Mouse (Mus musculus): Measurements from ENCODE around the gene Mrpl43.
"Not testable (repeated sequence)": the region's sequence is repeated elsewhere in the genome, so short reads cannot be mapped to it uniquely, and the experiment has no call there.

Mrpl43 gene

DNA sequence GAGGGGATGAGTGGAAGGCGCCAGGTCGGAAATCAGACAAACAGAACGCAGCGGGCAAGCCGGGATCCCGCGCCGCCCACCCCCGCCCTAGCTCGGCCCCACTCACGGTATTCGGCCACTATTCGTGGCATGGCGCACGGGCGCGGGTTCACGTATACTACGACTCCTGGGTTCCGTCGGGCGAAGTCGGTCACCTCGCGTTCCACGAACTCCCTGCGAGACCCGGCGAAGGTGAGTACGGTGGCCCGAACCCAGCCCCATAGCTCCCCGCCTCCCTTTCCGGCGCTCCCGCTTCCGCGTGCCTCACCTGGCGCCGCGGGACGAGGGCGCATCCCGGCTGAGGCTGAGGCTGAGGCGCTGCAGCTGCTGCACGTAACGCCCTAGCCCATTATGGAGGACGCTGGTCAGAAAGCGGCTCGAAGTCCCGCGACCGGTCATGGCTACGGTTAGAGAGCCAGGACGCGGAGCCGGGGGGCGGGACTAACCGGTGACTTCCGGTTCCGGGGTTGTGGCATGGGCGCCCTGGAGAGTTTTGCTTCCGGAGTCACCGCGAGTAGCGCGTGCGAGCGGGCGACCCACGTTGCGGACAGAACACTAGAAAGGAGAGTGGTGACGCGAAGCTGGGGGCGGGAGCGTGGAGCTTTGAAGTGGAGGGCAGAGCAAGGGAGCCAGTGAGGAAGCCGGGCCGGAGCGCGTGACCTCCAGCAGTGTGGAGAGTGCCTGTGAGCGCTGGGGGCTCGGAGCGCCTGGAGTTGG lies at the start of gene Mrpl43:
Gene Mrpl43 (minus strand): TSS at position 486 of the 756 bp plus-strand sequence.
- peak; percentile 87 for DNase-seq (ENCODE audit: low read depth, low spot score)

DNA sequence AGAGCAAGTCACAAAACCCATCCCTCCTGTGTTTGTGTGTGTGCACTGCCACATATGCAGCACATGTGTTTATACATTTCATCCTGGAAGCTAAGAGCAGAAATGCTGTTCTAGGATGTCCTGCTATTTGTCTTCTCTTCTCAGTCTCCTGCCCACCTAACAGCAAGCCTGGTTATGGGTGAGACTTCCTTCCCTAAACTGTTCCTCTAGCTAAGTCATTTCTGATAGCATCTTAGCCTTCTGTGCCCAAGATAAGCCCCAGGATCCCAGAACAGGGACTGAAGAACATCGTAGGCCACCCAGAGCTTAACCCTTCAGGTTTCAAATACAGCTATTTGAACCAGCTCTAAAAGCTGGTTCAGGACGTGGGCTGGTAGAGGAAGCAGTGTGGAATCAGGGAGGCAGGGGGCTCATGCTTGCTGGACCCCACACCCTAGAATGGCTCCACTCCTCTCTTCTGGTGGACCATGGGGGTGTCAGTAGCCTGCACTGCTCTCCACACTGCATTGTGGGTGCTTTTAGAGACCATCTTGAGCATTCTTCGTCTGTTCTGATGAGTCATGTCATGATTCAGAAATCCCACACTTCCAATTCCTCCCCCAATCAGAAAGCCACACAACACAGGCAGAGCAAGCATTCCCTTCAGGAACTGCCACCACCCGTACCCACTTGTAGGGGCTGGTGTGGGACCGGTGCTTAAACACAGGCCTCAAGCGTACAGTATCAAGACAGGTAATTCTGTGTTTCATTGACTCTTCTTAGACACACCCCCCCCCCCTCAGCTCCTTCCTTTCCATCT lies 48.8 kb upstream of the Mrpl43 start:
- DNase-seq (ENCODE audit: low read depth, low spot score): no peak

DNA sequence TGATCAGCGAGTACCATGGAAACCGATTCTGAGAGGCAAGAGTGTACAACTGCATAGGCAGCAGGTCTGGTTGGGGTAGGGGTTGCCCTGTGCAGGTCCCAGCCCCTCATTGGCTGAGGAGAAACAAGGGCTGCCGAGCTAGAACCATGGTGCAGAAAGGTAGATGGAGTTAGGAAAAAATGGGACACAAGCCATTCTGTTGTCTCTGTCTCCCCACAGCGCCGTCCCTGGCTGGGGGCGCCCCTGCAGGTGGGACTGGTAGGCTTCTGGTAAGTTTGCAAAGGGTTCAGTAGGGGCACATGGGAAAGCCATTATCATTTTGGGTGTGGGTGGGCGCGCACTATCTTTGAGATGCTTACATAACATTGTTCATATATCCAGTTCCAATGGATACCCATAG lies 47.2 kb upstream of the Mrpl43 start:
- no peak for DNase-seq (ENCODE audit: low read depth, low spot score)

DNA sequence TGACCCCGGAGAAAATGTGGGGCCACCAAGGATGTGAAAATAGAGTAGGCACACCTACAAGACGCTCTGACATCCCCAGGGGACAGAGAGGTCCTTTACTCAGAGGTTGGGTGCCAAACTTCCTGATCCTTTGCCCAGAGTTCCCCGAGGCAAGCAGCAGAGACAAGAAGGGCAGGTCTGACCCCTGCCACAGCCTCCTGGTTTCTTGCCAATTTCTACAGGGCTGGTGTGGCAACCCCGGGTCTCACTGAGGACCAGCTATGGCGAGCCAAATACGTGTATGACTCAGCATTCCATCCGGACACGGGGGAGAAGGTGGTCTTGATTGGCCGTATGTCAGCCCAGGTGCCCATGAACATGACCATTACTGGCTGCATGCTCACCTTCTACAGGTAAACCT lies 43.3 kb upstream of the Mrpl43 start:
- DNase-seq (ENCODE audit: low read depth, low spot score): no peak

DNA sequence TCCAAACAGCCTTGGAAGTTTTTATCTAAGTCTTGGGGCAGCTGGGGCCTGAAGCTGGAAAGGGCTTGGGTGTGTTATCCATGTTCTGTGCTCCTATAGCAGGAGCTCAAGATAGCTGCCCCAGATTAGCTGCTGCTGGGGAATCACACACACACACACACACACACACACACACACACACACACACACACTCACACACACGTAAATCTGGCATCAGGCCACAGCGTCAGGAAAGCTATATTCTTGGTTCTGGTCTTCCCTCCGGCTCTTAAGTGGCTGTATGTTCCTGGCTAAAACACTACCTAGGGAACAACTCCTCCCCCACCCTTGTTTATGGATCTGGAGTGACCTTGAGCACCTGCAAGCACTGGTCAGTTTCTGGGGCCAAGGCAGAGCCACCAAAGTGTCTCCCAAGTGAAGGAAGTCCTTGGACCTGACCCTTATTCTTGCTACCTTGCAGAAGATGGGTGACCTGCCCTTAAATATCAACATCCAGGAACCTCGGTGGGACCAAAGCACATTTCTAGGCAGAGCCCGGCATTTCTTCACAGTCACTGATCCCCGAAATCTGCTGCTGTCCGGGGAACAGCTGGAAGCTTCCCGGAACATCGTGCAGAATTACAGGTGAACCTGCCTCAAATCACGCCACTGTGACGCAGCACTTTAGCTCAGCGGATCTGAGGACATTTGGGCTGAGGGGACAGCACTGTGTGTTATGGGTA lies 42.6 kb upstream of the Mrpl43 start:
- DNase-seq (ENCODE audit: low read depth, low spot score): no peak

DNA sequence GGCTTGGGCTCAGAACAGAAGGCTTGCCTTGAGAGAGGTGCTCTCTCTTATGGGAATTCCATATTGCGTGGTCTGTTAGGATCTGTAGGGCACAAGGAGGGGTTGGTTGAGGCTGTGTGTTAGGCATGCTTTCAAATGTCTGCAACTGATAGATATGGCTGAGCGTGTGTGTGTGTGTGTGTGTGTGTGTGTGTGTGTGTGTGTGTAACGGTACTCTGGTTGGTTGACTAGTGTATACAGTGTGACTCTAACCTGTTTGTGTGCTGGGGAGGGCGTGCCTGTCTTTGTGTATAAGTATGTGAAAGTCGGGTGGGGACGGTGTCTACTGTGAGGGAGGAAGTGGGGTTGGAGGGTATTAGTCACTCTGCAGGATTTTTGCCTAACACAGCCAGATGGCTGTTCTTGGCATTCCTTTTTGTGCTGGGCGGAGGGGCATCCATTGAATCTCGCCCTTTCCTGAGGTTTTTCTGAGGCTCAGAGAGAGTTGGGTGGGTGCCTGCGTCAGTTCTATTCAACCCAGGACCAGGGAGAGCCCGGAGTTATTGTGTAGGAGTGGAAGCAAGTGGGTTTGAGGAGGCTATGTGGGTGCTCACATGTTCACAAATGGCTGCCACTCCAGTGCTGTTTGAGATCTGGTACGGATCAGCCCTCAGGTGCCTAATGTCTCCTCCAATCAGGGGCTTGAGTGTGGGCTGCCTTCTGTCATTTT lies 41.8 kb upstream of the Mrpl43 start:
- no peak for DNase-seq (ENCODE audit: low read depth, low spot score)

DNA sequence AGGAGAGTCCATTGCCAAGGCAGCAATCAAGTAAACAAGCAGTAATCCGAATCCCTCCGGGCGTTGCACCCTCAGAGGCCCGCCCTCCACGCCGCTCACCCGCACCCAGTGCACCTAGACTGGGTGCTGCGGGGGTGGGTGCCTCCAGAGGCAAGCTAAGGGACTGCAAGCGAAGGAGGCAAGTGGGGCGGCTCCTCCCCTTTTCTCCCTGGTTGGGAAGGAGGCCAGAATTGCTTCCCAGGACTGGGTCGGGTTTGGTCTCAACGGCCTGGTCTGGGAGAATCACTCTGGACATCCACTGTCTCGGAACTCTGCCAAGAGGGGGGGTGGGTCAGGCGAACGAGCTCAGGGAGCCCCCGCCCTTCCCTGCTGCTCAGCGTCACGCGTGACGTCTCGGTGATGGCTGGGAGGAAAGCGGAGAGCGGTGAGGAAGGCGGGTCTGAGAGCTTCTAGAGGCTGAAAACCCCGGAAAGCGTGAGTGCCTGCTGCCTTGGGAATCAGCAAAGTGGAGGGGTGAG lies 41.2 kb upstream of the Mrpl43 start, which contains the start of gene Sfxn3:
Gene Sfxn3 (plus strand): TSS at position 87 of the 518 bp plus-strand sequence.
- peak; percentile 79 for DNase-seq (ENCODE audit: low read depth, low spot score)

DNA sequence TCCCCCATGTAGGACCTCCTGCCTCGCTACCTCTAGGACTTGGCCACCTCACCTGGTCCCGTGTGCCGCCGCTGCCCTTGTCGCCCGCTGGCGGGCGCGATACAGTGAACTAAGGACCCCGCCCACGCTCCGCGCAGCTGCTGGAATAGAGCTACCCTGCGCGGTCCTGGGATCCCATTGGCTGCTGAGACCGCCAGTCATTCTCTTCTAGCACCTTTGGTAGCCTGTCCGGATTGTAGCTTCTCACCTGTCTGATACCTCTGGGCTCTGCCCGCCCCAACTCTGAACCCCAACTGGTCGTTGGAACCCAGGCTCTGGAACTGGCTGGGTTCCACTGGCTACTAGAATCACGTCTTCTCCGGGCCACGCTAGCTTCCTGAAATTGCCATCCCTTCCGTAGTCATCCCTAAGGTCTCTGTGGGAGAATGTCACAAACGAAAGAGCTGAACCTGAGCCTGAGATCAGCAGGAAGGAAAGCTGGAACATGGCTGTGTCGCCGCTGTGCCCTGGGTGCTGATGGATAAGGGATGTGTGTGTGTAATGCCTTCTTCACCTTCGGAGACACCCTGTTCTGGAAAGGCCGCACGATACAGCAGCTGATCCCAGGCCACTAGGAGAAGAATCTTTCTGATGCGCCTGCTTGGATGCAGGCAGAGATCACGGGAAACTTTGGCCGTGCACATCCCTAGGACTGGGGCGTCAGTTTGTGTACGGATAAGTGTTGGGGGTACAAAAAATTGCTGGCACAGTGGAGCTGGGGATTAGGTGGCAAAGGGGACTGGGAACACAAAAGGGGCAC lies 40.5 kb upstream of the Mrpl43 start:
- DNase-seq (ENCODE audit: low read depth, low spot score): peak; percentile 83

DNA sequence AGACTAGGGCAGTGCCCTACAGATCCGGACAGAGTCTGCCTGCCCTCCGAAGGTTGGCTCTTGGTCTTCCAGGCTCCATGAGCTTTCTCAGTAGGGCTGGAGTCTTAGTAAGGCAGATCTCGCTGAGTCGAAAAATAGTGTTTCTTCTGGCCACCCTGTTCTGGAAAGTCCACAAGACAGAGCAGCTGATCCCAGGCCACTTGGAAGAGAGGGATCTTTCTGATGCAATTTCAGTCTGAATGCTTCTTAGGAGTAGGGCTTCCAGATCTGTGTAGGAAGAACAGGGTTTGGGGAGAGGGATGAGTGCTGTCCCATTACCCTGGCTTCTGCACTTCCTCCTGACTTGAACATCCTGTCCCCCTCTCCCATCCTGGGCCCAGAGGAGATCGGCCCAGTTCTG lies 39.4 kb upstream of the Mrpl43 start, which contains the start of gene Pdzd7:
Gene Pdzd7 (minus strand): TSS at position 67 of the 400 bp plus-strand sequence.
- no peak for DNase-seq (ENCODE audit: low read depth, low spot score)

DNA sequence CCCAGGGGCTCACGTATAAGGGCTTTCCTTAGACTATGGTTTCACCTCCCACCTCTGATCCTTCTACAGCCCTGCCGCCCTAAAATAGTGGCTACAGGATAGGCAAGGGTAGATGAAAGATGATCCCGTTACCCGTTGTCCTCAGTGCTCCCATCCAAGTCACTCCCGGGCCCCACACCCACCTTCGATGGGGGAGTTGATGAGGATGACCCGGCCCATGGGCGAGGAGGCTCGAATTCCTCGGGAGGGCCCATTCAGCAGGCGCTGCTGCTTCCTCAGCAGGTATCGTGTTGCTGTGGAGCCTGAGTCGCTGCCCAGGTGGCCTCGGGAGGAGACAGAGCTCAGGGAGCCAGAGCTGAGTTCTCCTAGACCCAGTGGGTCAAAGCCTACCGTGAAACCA lies 39.0 kb upstream of the Mrpl43 start:
- DNase-seq (ENCODE audit: low read depth, low spot score): no peak

DNA sequence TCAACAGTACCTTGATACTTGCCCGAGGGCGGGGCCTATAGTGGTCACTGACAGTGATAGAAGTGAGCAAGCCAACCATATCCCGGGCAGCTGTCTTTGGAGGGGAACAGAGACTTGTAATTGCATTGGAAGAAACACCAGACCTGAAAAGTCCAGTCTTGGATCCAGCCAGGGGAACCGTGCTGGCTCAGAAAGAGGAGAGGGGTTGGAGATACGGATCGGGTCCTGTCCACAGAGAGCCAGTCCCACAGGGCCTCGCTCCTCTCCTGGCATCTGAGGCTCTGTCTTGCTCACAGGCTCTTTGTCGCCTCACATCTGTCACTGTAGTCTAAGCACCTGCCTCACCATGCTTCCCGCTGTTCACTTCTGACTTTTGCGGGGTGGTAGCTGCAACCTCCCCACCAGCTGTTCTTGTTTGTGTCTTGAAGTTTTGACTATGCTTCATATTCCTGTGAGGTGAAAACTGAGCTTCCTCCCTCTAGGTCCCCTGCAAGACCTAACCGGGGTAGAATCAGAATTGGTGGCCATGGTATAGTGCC lies 38.2 kb upstream of the Mrpl43 start:
- DNase-seq (ENCODE audit: low read depth, low spot score): no peak

DNA sequence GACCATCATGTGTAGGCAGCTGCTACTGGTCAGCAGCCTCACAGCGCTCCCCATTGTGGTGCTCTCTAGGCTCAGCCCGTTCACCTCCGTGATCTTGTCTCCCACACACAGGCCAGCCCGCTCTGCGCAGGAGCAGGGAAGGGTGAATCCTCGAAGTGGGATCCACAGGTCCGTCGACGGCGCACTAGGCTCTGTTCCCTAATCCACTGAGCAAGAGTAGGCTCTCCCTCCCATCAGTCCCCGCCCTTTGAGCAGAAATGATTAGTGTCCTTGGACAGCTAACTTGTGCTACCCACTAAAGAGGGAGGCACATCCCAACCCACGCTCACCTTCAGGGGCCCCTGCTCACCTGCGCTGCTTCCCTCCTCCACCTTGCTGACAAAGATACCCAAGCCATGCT lies 34.0 kb upstream of the Mrpl43 start:
- DNase-seq (ENCODE audit: low read depth, low spot score): no peak

DNA sequence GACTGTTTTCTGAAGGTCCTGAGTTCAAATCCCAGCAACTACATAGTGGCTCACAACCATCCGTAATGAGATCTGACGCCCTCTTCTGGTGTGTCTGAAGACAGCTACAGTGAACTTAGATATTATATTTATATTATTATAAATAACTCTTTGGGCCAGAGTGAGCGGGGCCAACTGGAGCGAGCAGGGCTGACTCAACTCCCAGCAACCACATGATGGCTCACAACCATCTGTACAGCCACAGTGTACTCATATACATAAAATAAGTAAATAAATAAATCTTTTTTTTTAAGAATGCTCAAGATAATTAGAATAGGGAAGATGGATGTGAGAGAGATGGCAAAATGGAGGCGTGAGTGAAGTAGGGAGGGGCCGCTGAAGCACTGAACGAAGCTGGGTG lies 32.0 kb upstream of the Mrpl43 start:
- not testable (repeated sequence) for DNase-seq (ENCODE audit: low read depth, low spot score)

DNA sequence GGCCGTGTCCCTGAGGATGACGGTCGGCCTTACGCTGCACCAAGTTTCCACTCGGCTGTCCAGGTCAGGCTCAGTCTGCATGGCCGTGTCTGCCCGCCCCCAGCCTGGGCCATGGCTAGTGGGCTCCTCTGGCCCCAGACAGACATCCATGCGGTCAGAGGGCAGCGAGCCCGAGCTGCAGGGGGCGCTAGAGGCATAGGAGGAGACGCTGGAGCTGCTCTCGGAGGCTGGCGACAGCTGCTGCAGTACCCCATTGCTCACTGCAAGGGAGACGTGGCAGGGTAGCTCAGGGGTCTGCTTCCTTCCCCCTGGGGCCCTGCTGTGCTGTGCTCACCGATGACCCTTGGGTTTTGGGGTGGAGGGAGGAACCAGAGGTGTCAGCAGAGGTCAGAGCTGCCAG lies 30.6 kb upstream of the Mrpl43 start:
- DNase-seq (ENCODE audit: low read depth, low spot score): no peak

DNA sequence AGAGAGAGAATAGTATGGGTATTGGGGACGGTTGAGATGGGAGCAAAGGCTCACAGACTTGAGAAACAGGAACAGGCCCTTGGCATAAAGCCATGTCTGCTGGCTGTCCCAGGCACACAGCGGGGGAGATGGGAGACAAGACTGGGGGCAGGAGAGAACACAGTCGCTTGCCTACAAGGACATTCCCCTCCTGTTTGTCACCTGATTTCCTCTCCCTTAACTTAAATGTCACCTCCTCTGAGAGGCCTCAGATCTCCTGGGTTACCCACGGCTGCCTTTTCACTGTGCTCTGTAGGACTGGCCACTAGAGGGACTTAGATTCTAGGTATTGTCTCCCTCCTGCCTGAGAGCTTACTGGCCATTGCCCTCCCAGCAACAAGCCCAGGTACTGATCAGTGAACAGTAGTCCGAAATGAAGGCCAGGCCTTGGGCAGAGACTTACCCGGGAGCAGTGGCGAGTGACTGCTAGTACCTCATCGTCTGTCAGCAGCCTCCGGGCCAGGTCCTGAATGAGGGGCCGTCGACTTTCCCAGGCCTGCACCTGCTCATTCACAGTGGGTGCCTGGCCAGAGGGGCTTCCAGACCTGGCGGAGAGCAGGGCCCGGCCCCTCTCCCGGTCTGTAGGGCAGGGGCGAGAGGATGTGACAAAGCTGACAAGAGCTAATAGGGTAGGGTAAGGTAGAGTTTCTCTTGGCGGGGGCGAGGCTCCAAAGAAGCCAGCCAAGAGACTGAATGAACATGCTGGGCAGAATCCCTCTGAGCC lies 26.5 kb upstream of the Mrpl43 start:
- DNase-seq (ENCODE audit: low read depth, low spot score): no peak

DNA sequence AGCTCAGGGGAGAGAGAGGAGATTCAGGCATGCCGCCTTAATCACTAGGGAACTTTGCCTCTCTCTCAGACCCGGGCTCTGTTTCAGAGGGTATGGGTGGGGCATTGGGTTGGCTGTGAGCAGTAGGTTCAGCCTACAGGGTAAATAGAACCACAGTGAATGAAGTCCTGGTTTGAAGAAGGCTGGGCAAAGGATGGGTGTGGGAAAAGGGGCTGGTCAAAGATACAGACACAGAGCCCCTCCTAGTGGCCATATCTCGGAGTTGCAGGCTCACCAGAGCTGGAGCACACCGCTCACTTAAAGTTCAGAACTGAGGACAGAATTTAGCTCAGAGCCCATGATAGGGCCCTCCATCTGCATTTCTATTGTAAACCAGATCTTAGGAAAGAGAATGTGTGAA lies 25.5 kb upstream of the Mrpl43 start:
- DNase-seq (ENCODE audit: low read depth, low spot score): no peak

DNA sequence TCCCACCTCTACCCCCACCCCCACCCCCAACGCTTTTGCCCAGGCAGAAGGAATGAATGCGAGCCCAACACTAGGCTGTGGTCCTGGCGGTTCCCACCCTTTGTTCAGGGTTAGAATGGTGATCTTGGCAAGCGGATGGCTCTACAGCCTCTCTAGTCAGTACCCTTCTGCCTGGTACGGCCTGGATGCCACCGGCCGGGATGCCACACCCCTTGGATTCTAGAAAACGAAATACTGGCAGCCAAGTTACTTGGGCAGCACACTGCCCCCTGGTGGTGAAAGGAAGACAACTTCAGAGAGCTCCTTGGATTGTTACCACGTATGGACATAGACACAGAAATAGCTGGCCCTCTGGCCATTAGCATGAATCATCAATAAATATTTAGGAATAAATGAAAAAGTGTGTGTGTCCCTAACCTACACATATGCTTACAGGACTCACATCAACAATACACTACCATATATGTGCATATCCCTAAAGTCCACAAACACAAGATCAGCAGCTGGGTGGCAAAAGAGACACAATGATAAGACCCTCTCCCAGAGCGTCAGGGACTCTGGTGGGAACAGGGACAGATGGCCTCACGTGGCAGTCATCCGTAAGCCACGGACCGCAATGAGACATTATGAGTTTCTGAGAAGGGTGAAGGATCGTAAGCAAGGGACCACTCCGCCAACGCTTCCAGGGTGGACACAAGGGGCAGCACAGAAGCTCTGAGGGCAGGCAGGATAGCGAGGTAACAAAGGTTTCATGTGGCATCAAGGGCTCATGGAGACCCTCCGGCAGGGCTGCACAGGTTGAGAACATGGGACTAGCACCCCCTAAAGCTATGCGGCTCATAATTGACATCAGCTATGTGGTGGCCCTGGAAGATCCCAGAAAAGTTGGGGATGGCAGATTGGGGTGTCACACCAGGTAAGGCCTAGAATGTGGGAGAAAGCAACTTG lies 24.8 kb upstream of the Mrpl43 start:
- no peak for DNase-seq (ENCODE audit: low read depth, low spot score)

DNA sequence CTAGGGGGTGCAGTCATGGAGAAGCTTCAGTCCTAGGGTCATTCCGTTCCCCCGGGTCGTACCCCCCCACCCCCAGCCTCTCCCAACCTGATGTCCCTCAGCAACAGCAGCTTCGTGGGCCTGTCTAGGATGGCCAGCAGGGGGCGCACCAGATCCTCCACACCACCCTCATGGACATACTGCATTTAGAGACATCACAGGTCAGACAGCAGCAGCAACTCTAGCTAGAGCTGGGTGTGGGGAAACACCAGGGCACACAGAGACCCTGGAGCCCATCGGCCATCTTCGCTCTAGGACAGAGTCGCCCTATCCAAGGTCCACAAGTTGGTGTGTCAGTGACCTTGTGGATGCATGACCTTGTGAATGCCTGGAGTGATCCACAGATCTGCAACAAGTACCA lies 23.9 kb upstream of the Mrpl43 start:
- DNase-seq (ENCODE audit: low read depth, low spot score): no peak
